15 mouse cellular contexts compared by ENCODE assay signal in the genomic region with DNA sequence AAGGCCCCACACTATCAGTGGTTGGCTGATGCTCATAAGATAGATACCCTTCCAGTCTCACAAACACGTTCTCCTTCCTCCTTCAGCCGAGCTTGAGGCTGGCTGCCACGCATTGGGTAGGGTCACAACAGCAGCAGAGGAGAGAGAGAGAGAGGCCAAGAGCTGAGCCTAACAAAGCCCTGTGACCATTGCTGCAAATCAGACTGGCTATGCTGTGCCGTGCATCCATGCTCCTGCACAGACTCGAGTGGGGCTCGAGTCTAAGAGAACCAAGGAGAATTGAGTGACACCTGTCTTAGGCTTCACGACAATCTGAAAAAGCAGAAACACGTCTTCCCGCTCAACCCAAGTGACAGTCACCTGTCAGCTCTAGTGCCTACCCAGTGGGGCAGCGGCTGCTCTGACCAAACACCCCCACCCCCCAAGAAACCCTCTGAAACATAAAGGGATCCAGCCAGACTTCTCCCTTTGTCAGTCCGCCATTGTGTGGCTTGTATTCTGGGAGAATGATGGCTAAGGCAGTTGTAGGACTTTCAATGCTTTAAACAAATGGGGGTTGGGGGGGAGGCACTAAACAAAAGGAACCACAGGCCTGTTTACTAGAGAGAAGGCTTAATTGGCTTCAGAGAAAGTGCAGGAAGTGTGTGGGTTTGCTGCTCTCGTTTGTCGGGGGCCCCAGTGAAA.
DNase-seq lines count a peak whose midpoint lies in the region; ATAC-seq and TF ChIP-seq lines count a peak whose summit lies in the region.
"Had no signal": no experiment of that assay in that cellular context is flagged by ENCODE, and none has a peak within 500 bp of the region (broad histone marks: within the 10 kb centered on the region; RNA-seq: fewer than 3 reads in every experiment).

No protein-coding gene starts in this region.

- H3K4me1 ChIP-seq in heart, embryonic 10.5 days, result peaks cover 26% of the 10 kb centered on the region
- peaks cover 24% of the 10 kb centered on the region for H3K4me1 ChIP-seq in thymus, adult 2 months (replicated peaks; ENCODE audit: control insufficient read depth, insufficient read depth, low read length)
- H3K4me1 ChIP-seq in intestine, embryonic 16.5 days (ENCODE audit: control insufficient read depth, insufficient read depth, low read length), result no peaks in the 10 kb centered on the region
- H3K4me1 ChIP-seq: liver, embryonic 12.5 days had no signal

- no peaks in the 10 kb centered on the region for H3K36me3 ChIP-seq in heart, embryonic 10.5 days
- H3K36me3 ChIP-seq in thymus, adult 2 months (ENCODE audit: control insufficient read depth, insufficient read depth, low read length), result no peaks in the 10 kb centered on the region
- H3K36me3 ChIP-seq in intestine, embryonic 16.5 days (ENCODE audit: control insufficient read depth, insufficient read depth, low read length), result no peaks in the 10 kb centered on the region
- H3K36me3 ChIP-seq: liver, embryonic 12.5 days had no signal

- ATAC-seq in inflammation-experienced regulatory T-cells, adult 6 months, result peak; percentile 77
- ATAC-seq in intestine, embryonic 16.5 days, result no peak
- ATAC-seq: liver, embryonic 12.5 days; lung, postnatal 0 days had no signal

- TF ChIP-seq CTCF in thymus, adult 2 months (IDR thresholded peaks at IDR 0.05; ENCODE audit: borderline replicate concordance, control insufficient read depth, extremely low read depth, insufficient read depth, low read length, poor library complexity), result no peak

- H3K27me3 ChIP-seq in heart, embryonic 10.5 days (ENCODE audit: insufficient read depth, poor library complexity, severe bottlenecking), result no peaks in the 10 kb centered on the region
- H3K27me3 ChIP-seq in thymus, adult 2 months (ENCODE audit: control insufficient read depth, insufficient read depth, low read length), result no peaks in the 10 kb centered on the region
- no peaks in the 10 kb centered on the region for H3K27me3 ChIP-seq in intestine, embryonic 16.5 days (replicated peaks; ENCODE audit: control insufficient read depth, insufficient read depth, low read length)
- H3K27me3 ChIP-seq: liver, embryonic 12.5 days had no signal

- no peaks in the 10 kb centered on the region for H3K9me3 ChIP-seq in heart, embryonic 10.5 days
- no peaks in the 10 kb centered on the region for H3K9me3 ChIP-seq in intestine, embryonic 16.5 days (ENCODE audit: control insufficient read depth, low read length)
- H3K9me3 ChIP-seq: liver, embryonic 12.5 days had no signal

- no peak overlapping the region for H3K9ac ChIP-seq in intestine, embryonic 16.5 days (ENCODE audit: low read depth, low read length)
- H3K9ac ChIP-seq: liver, embryonic 12.5 days had no signal

- no peak overlapping the region for H3K4me3 ChIP-seq in heart, embryonic 10.5 days
- H3K4me3 ChIP-seq in thymus, adult 2 months (ENCODE audit: control insufficient read depth, insufficient read depth, low read length), result no peak overlapping the region
- no peak overlapping the region for H3K4me3 ChIP-seq in intestine, embryonic 16.5 days (ENCODE audit: low read length)
- H3K4me3 ChIP-seq: erythroblast, embryonic 14.5 days; gastrocnemius, adult 2 months; liver, embryonic 12.5 days had no signal

- WGBS in heart, embryonic 10.5 days, result 54% methylated on average over 13 of the region's 13 CpGs
- 36% methylated on average over 13 of the region's 13 CpGs for WGBS in thymus, adult 2 months
- 58% methylated on average over 13 of the region's 13 CpGs for WGBS in intestine, embryonic 16.5 days

- no peak for DNase-seq in heart, embryonic 10.5 days (ENCODE audit: low spot score)
- no peak for DNase-seq in heart, adult 8-10 months (ENCODE audit: low spot score)
- no peak for DNase-seq in thymus, adult 2 months
- DNase-seq in thymus, adult 18-20 months, result no peak
- no peak for DNase-seq in gastrocnemius, adult 8-10 months (ENCODE audit: low spot score in 2 of 2)
- no peak for DNase-seq in layer of hippocampus, adult 11-12 months (ENCODE audit: low spot score)
- DNase-seq: B cell, adult 2 months; gastrocnemius, adult 2 months; kidney, adult 9 months had no signal

- no peak for TF ChIP-seq POLR2A in thymus, adult 2 months (IDR thresholded peaks at IDR 0.05; ENCODE audit: control insufficient read depth, extremely low read depth, insufficient read depth, low read length, poor library complexity)

- peak overlapping the region; percentile 16; the same call in 1 of the 2 replicates for H3K27ac ChIP-seq in heart, embryonic 10.5 days
- H3K27ac ChIP-seq in thymus, adult 2 months (ENCODE audit: control insufficient read depth, insufficient read depth, low read length), result 0 out of 2 replicates have a peak overlapping the region, but pooled peaks have one; percentile 35
- H3K27ac ChIP-seq in intestine, embryonic 16.5 days (ENCODE audit: low read length), result no peak overlapping the region
- H3K27ac ChIP-seq: gastrocnemius, adult 2 months; liver, embryonic 12.5 days had no signal

- H3K4me2 ChIP-seq in intestine, embryonic 16.5 days (ENCODE audit: low read depth, low read length), result no peak overlapping the region
- H3K4me2 ChIP-seq: heart, embryonic 11.5 days; liver, embryonic 12.5 days had no signal
